Mouse (Mus musculus) heart, embryonic 14.5 days (tissue): ENCODE results near the gene Panx3. TPM values are rescaled to one million over a fixed set of nuclear protein-coding genes. Genes with fewer than 3 reads are reported as not detected.

Experiments used
- ATAC-seq: fragments of 200-750 bp; cut with Nextera tagmentation; 2 replicates; pipeline ENCODE4 v1.8.0; 2017; ENCODE audit warnings: low read depth, moderate TSS enrichment; ENCODE audit not compliant: insufficient number of reproducible peaks, insufficient read depth, low FRiP score
- H3K27ac ChIP-seq, 2 experiments: fragments of 200-500 bp in 1 of 2; fragments of 300-500 bp in 1 of 2; sonication (generic) in 1 of 2; replicated peaks in 1 of 2; 2 replicates each; pipeline ENCODE4 v1.5.1; 2012 to 2014; ENCODE audit warnings: low read depth in 2 of 2, low read length in 2 of 2, control low read depth in 1 of 2, mild to moderate bottlenecking in 1 of 2, mixed read lengths in 1 of 2; ENCODE audit not compliant: control insufficient read depth in 1 of 2, insufficient read depth in 1 of 2
- H3K27me3 ChIP-seq: fragments of 300-500 bp; sonication (generic); 2 replicates; pipeline ENCODE4 v1.6.1; 2014; ENCODE audit warnings: mild to moderate bottlenecking, low read length, control low read depth; ENCODE audit not compliant: control insufficient read depth, insufficient read depth
- H3K36me3 ChIP-seq: fragments of 300-500 bp; sonication (generic); 2 replicates; pipeline ENCODE4 v1.6.1; 2014; ENCODE audit warnings: mild to moderate bottlenecking, control low read depth, low read length, mixed read lengths; ENCODE audit not compliant: control insufficient read depth, insufficient read depth
- H3K4me1 ChIP-seq, 2 experiments: fragments of 200-500 bp in 1 of 2; fragments of 300-500 bp in 1 of 2; sonication (generic) in 1 of 2; 2 replicates each; pipeline ENCODE4 v1.6.1; 2012 to 2014; ENCODE audit warnings: low read length in 2 of 2, control low read depth in 1 of 2, mixed read lengths in 1 of 2; ENCODE audit not compliant: control insufficient read depth in 2 of 2, insufficient read depth in 2 of 2
- H3K4me2 ChIP-seq: fragments of 300-500 bp; sonication (generic); 2 replicates; pipeline ENCODE4 v1.6.1; 2014; ENCODE audit warnings: mild to moderate bottlenecking, low read length
- H3K4me3 ChIP-seq, 2 experiments: fragments of 200-500 bp in 1 of 2; fragments of 300-500 bp in 1 of 2; sonication (generic) in 1 of 2; 2 replicates each; pipeline ENCODE4 v1.5.1; 2012 to 2014; ENCODE audit warnings: low read length in 2 of 2, mild to moderate bottlenecking in 2 of 2, control low read depth in 1 of 2, low read depth in 1 of 2, moderate library complexity in 1 of 2; ENCODE audit not compliant: control insufficient read depth in 1 of 2, insufficient read depth in 1 of 2
- H3K9ac ChIP-seq: fragments of 300-500 bp; sonication (generic); 2 replicates; pipeline ENCODE4 v1.6.1; 2014; ENCODE audit warnings: mild to moderate bottlenecking, low read length
- H3K9me3 ChIP-seq: fragments of 300-500 bp; sonication (generic); 2 replicates; pipeline ENCODE4 v1.6.1; 2016; ENCODE audit warnings: low read length, control low read depth; ENCODE audit not compliant: control insufficient read depth
- WGBS: fragments of 180-500 bp; shearing (Covaris S2); extraction: QIAGEN DNeasy Blood & Tissue Kit; methylation state at CpG from one replicate; pipeline ENCODE4 v1.1.7; 2014; 5-methylcytosine and 5-hydroxymethylcytosine counted together
- polyA plus RNA-seq: library from polyadenylated mRNA; unstranded; fragments of >200 nt; fragmentation: Nextera tagmentation; extraction: Ambion mirVana; gene quantifications from 2 replicates; pipeline ENCODE4 v1.2.1, GENCODE M21; 2014

The Panx3 gene
- polyA plus RNA-seq: not detected in 2 replicates

DNA sequence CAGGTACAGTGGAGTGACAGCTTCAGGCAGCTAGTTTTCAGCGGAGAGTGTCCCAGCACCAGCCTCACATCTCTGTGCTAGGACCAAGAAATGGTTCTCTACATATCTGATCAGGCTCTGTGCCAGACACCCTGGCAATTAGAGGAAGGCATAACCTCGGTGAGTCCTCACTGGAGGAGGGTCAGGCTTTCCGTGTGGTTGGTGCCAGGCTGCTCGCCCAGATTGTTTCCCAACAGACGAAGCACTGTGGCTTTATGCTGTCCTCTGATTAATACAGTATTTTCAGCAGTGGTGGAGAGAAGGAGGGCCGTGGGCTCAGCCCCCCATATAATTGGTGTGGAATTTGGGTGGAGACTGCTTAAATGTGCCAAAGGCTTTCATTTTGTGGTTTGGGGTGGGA is at the start of gene Panx3:
Panx3 (minus strand) TSS at position 121 of the 400 bp plus-strand sequence.
- 55% methylated on average over 6 of the region's 6 CpGs for WGBS
- H3K27me3 ChIP-seq: no peaks in the 10 kb centered on the region
- H3K4me3 ChIP-seq: no peak within 1 kb of the TSS
- no peak within 1 kb of the TSS for H3K9ac ChIP-seq
- H3K36me3 ChIP-seq: no peaks in the 10 kb centered on the region
- ATAC-seq: no peak
- peaks cover 0 to 6% of the 10 kb centered on the region in 2 experiments; a peak in 2 of 4 replicates for H3K4me1 ChIP-seq
- H3K4me2 ChIP-seq: no peak within 1 kb of the TSS
- H3K9me3 ChIP-seq: 0 out of 2 replicates have a peak, but pooled peaks cover 3% of the 10 kb centered on the region
- no peak within 1 kb of the TSS for H3K27ac ChIP-seq

DNA sequence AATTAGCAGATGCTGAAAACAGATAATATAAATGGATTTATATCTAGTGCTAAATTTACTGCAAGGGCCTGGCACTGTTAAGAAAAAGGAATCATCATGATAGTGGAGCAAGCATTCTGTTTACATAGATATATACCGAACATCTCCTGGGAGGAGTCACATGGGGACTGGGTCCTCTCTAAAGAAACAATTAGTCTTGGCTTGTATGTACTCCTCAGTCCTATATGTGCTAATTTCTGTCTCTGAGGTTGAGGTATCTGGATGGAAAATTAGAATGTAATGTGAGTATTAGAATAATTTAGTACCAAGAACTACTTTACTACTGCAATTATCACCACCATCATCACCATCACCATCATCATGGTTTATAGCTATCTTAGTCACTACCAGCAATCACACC is 47.1 kb upstream of the Panx3 start, which contains the start of gene Olfr160:
Olfr160 (minus strand) TSS at position 101 of the 400 bp plus-strand sequence.
- no peaks in the 10 kb centered on the region for H3K9me3 ChIP-seq
- WGBS: 74% methylated on average over 1 of the region's 1 CpGs
- no peak within 1 kb of the TSS for H3K9ac ChIP-seq
- H3K27ac ChIP-seq: no peak within 1 kb of the TSS
- H3K27me3 ChIP-seq: no peaks in the 10 kb centered on the region
- ATAC-seq: no peak
- no peak within 1 kb of the TSS for H3K4me2 ChIP-seq
- H3K36me3 ChIP-seq: no peaks in the 10 kb centered on the region
- no peaks in the 10 kb centered on the region for H3K4me1 ChIP-seq
- no peak within 1 kb of the TSS for H3K4me3 ChIP-seq

DNA sequence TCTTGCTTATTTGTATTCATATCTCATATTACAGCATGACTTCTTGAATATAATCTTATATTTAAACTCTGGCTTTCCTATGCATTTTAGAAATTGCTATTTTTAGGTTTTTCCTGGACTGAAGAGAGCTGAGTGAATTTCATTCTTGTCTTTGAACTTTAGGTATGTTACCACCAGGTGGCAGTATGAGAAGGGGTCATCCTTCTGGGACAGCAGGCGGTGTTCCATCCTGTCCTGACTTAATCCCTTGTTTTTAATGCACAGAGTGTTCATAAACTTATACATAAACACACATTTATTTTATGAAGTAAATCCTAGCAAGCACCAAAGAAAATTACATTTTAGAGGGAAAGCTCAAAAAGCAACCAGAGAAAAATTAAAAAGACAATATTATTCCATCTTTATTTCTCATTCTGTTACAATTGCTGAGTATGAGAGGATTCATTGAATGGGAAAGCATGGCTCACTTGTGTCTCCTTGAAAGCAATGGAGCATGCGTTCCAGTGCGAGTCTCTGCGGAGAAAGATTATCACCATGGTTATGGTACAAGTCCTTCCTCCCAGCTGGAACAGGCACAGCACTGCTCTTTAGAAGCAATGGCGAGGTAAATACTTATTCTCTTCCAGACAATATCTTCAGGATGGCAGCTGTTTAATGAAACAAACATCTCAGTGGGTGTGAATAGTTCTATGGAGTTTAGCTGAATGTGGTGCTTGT is 21.1 kb upstream of the Panx3 start:
- Histone ChIP-seq H3K36me3 (no peaks in the 10 kb centered on the region), H3K27ac (no peak overlapping the region), H3K27me3 (no peaks in the 10 kb centered on the region), H3K9me3 (no peaks in the 10 kb centered on the region), H3K9ac (no peak overlapping the region), H3K4me1 (no peaks in the 10 kb centered on the region), H3K4me2 (no peak overlapping the region), H3K4me3 (no peak overlapping the region)
- no peak for ATAC-seq
- 49% methylated on average over 5 of the region's 5 CpGs for WGBS

DNA sequence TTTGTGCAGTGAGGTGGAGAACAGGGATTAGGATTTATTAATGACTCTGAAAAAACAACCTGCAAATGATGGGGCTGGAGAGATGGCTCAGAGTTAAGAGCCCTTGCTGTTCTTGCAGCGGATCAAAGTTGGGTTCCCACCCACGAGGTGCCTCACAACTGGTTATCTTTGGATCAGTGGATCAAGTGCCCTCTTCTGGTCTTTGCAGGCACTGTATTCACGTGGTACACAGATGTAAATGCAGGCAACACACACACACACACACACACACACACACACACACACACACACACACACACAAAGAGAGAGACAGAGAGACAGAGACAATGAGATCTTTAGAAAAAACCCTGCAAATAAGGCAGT is 18.9 kb upstream of the Panx3 start:
- no peaks in the 10 kb centered on the region for H3K36me3 ChIP-seq
- H3K9ac ChIP-seq: no peak overlapping the region
- H3K4me1 ChIP-seq: no peaks in the 10 kb centered on the region
- 33% methylated on average over 3 of the region's 3 CpGs for WGBS
- H3K27ac ChIP-seq: no peak overlapping the region
- no peaks in the 10 kb centered on the region for H3K9me3 ChIP-seq
- ATAC-seq: no peak
- H3K27me3 ChIP-seq: no peaks in the 10 kb centered on the region
- H3K4me3 ChIP-seq: no peak overlapping the region
- H3K4me2 ChIP-seq: no peak overlapping the region

DNA sequence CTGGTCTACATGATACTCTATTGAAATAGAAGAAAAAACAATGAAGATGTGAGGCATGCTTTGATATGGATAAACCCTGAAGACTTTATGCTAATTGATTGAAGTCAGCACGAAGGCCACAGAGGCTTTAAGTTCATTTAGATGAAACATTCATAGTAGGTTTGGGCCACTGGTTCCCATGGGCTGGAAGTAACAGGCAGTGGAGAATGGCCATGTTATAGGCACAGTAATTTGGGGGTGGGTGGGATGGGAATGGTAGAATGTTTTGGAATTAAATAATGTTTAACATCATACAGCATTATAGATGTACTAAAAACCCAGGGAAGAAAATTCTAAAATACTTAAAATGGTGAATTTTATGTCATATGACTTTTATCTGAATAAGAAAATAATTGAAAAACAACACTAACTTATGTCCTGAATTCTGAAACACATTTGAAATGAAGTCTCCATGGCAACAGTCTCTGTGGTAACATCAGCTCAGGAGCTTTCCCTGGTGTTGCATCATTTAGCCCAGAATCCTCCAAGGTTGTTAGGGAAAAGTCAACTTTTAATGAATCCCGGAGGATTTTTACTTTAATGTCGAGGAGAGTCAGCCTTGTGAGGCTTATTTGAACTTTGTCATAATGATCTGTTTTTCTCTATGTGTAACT is 18.4 kb upstream of the Panx3 start:
- H3K4me3 ChIP-seq: no peak overlapping the region
- H3K9ac ChIP-seq: no peak overlapping the region
- WGBS: 78% methylated on average over 3 of the region's 3 CpGs
- no peak for ATAC-seq
- no peaks in the 10 kb centered on the region for H3K9me3 ChIP-seq
- H3K27me3 ChIP-seq: no peaks in the 10 kb centered on the region
- no peak overlapping the region for H3K27ac ChIP-seq
- H3K4me1 ChIP-seq: no peaks in the 10 kb centered on the region
- no peaks in the 10 kb centered on the region for H3K36me3 ChIP-seq
- no peak overlapping the region for H3K4me2 ChIP-seq

DNA sequence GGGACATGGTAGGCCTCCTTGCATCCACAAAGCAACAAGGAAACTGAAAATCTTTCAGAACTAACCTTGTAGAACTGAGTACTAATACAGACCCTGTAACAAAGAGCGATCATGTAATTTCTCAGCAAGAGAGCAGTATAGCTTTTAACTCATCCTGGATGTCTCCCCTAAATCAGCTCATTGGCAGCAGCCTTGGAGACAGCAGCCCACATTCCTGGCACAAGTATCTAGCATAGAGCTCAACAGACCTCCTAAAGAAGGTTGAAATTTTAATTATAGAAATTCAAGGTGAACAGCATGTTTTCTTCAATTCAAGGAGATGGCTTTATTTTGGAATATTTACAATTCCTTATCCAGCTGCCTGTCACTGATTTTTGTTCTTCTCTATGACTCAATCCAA is 12.1 kb upstream of the Panx3 start:
- no peak overlapping the region for H3K9ac ChIP-seq
- H3K4me2 ChIP-seq: no peak overlapping the region
- H3K4me1 ChIP-seq: no peaks in the 10 kb centered on the region
- H3K36me3 ChIP-seq: no peaks in the 10 kb centered on the region
- no peak for ATAC-seq
- WGBS: 96% methylated on average over 1 of the region's 1 CpGs
- no peaks in the 10 kb centered on the region for H3K9me3 ChIP-seq
- H3K27me3 ChIP-seq: no peaks in the 10 kb centered on the region
- no peak overlapping the region for H3K27ac ChIP-seq
- H3K4me3 ChIP-seq: no peak overlapping the region

DNA sequence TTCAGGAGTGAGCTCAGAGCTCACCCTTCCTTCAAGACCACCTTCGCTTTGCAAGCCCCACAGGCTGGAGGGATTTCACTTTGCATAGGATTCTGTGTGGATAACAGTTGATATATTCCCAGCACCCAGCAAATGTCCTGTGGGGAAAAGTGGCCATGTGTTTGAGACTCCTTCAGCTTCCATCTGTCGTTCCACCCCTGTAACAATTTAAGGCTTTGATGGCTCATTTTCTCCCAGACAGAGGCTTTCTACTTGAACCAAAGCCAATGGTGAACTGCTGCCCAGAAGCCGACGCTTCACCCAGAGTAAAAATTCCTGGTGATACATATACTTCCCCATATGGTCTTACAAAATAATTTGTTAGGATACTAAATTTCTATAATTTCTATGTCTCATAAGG is 6.3 kb upstream of the Panx3 start:
- Histone ChIP-seq H3K9me3 (0 out of 2 replicates have a peak, but pooled peaks cover 3% of the 10 kb centered on the region), H3K9ac (no peak overlapping the region), H3K4me2 (no peak overlapping the region), H3K4me1 (no peaks in the 10 kb centered on the region), H3K4me3 (no peak overlapping the region), H3K36me3 (no peaks in the 10 kb centered on the region), H3K27me3 (no peaks in the 10 kb centered on the region), H3K27ac (no peak overlapping the region)
- no peak for ATAC-seq
- WGBS: 83% methylated on average over 4 of the region's 4 CpGs
